Mouse (Mus musculus) testis, adult 2 months (tissue): ENCODE results near the gene Sbds.
A peak's percentile ranks its signal among the peaks of the same experiment; 100 is the strongest.

Experiments
- CTCF ChIP-seq: fragments of 200-500 bp; IDR thresholded peaks from 2 replicates; pipeline ENCODE4 v1.5.1; 2012; ENCODE audit warnings: low read depth, mild to moderate bottlenecking, inconsistent platforms, low read length, moderate library complexity; ENCODE audit not compliant: control insufficient read depth, insufficient read depth, insufficient replicate concordance
- POLR2A ChIP-seq: fragments of 200-500 bp; IDR thresholded peaks from 2 replicates; pipeline ENCODE4 v1.6.1; 2012; ENCODE audit warnings: low read depth, mild to moderate bottlenecking, inconsistent platforms, low read length, moderate library complexity; ENCODE audit not compliant: control insufficient read depth

GRCm38 (mm10) chr5:130267316-130267715 is 12.0 kb upstream of the Sbds start:
- peak; percentile 34; the same call in 1 of the 2 replicates for TF ChIP-seq CTCF
- TF ChIP-seq POLR2A: no peak
